Mouse (Mus musculus) myocyte (in vitro differentiated cells): ENCODE measurements around the gene Tigar.

ENCODE experiments used
- CEBPB ChIP-seq: IDR thresholded peaks from 2 replicates; pipeline ENCODE4 v1.6.1; 2011; ENCODE audit warnings: mild to moderate bottlenecking, moderate library complexity; ENCODE audit not compliant: poor library complexity, insufficient read depth, severe bottlenecking
- POLR2A ChIP-seq: IDR thresholded peaks from one replicate; pipeline ENCODE4 v1.6.1; 2011; ENCODE audit warnings: low read depth, mild to moderate bottlenecking, control low read depth, moderate library complexity; ENCODE audit not compliant: insufficient read length
- POLR2AphosphoS2 ChIP-seq: IDR thresholded peaks from one replicate; pipeline ENCODE4 v1.6.1; 2011; ENCODE audit warnings: low read depth, control low read depth; ENCODE audit not compliant: insufficient read length
- TCF12 ChIP-seq: IDR thresholded peaks from one replicate; pipeline ENCODE4 v1.6.1; 2011; ENCODE audit warnings: mild to moderate bottlenecking, control low read depth; ENCODE audit not compliant: poor library complexity, insufficient read depth, severe bottlenecking
- USF1 ChIP-seq: IDR thresholded peaks from one replicate; pipeline ENCODE4 v1.6.1; 2011; ENCODE audit warnings: low read depth, mild to moderate bottlenecking, control low read depth, moderate library complexity

GRCm38 (mm10) chr6:127103506-127104275, 5.7 kb downstream of the Tigar start:
- TF ChIP-seq POLR2A (no peak), POLR2AphosphoS2 (no peak), USF1 (no peak), TCF12 (no peak), CEBPB (no peak)
